Mouse (Mus musculus) heart, embryonic 13.5 days (tissue): Measurements from ENCODE around the gene Phf13. TPM values are rescaled to one million over a fixed set of nuclear protein-coding genes. Genes with fewer than 3 reads are reported as not detected.
A peak's percentile ranks its signal among the peaks of the same experiment; 100 is the strongest.

Experiments
- ATAC-seq: fragments of 200-750 bp; cut with Nextera tagmentation; 2 replicates; pipeline ENCODE4 v1.8.0; 2017; ENCODE audit warnings: moderate TSS enrichment; ENCODE audit not compliant: insufficient number of reproducible peaks, low FRiP score, low TSS enrichment; ENCODE audit errors: extremely low read depth
- H3K27ac ChIP-seq: fragments of 300-500 bp; sonication (generic); replicated peaks from 2 replicates; pipeline ENCODE4 v1.5.1; 2015; ENCODE audit warnings: moderate library complexity, mild to moderate bottlenecking, inconsistent platforms
- H3K27me3 ChIP-seq: fragments of 300-500 bp; sonication (generic); replicated peaks from 2 replicates; pipeline ENCODE4 v1.6.1; 2015; ENCODE audit warnings: mild to moderate bottlenecking, inconsistent platforms
- H3K36me3 ChIP-seq: fragments of 300-500 bp; sonication (generic); 2 replicates; pipeline ENCODE4 v1.6.1; 2015; ENCODE audit warnings: mild to moderate bottlenecking, inconsistent platforms
- H3K4me1 ChIP-seq: fragments of 300-500 bp; sonication (generic); 2 replicates; pipeline ENCODE4 v1.6.1; 2015; ENCODE audit warnings: inconsistent platforms
- H3K4me2 ChIP-seq: fragments of 300-500 bp; sonication (generic); 2 replicates; pipeline ENCODE4 v1.6.1; 2015; ENCODE audit warnings: inconsistent platforms, mild to moderate bottlenecking, moderate library complexity
- H3K4me3 ChIP-seq: fragments of 300-500 bp; sonication (generic); 2 replicates; pipeline ENCODE4 v1.5.1; 2015; ENCODE audit warnings: moderate library complexity, mild to moderate bottlenecking, inconsistent platforms
- H3K9ac ChIP-seq: fragments of 300-500 bp; sonication (generic); 2 replicates; pipeline ENCODE4 v1.6.1; 2015; ENCODE audit warnings: inconsistent platforms, mild to moderate bottlenecking, moderate library complexity
- H3K9me3 ChIP-seq: fragments of 300-500 bp; sonication (generic); 2 replicates; pipeline ENCODE4 v1.6.1; 2016; ENCODE audit warnings: inconsistent platforms
- WGBS: fragments of 180-500 bp; shearing (Covaris S2); methylation state at CpG from one replicate; pipeline ENCODE4 v1.1.7; 2015; ENCODE audit warnings: mixed read lengths; 5-methylcytosine and 5-hydroxymethylcytosine counted together
- polyA plus RNA-seq: library from polyadenylated mRNA; unstranded; fragments of >200 nt; fragmentation: Nextera tagmentation; extraction: Ambion mirVana; gene quantifications from 2 replicates; pipeline ENCODE4 v1.2.1, GENCODE M21; 2015

Phf13 gene
- polyA plus RNA-seq, 1 experiment from 2014 or later, result 17.8 TPM

GRCm38 (mm10) chr4:152011171-152011760 lies 15.2 kb upstream of the Phf13 start:
- H3K27ac ChIP-seq, result peak overlapping the region; percentile 95
- H3K9me3 ChIP-seq, result no peaks in the 10 kb centered on the region
- 42% methylated on average over 8 of the region's 8 CpGs for WGBS

DNA sequence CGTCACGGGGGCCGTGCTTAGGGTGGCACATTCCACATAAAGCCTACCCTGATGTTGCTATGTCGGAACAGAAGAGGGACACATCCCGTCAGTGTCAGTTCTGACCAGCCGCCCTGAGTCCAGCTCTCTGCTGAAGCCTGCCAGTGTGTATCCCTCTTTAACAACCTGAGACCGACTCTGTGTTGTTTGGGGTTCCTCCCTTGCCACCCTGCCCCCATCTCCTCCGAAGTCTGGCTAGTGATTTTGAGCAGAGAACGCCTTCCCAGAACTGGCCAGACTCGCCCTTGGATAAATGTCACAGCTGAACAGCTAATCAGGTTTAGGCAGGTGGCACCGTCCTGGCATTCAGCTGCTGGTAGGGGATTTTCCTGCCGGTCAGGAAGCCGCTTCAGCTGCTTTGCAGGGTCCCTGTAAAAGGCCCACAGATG lies 14.7 kb upstream of the Phf13 start:
- WGBS, result 3% methylated on average over 13 of the region's 13 CpGs
- Histone ChIP-seq H3K36me3 (peaks cover 44% of the 10 kb centered on the region), H3K4me1 (peaks cover 62% of the 10 kb centered on the region), H3K4me3 (peak overlapping the region; percentile 87), H3K4me2 (peak overlapping the region; percentile 99), H3K9me3 (no peaks in the 10 kb centered on the region), H3K27me3 (no peaks in the 10 kb centered on the region), H3K27ac (peak overlapping the region; percentile 95), H3K9ac (peak overlapping the region; percentile 94)
- ATAC-seq, result peak; percentile 2; the same call in 1 of the 2 replicates

More at GRCm38 (mm10) chr4:152011171-152011760, 15.2 kb upstream of the Phf13 start:
- ATAC-seq, result no peak
- peak overlapping the region; percentile 87 for H3K4me3 ChIP-seq
- H3K4me2 ChIP-seq, result peak overlapping the region; percentile 99
- peaks cover 62% of the 10 kb centered on the region for H3K4me1 ChIP-seq
- H3K9ac ChIP-seq, result peak overlapping the region; percentile 94
- H3K36me3 ChIP-seq, result peaks cover 50% of the 10 kb centered on the region
- H3K27me3 ChIP-seq, result no peaks in the 10 kb centered on the region

DNA sequence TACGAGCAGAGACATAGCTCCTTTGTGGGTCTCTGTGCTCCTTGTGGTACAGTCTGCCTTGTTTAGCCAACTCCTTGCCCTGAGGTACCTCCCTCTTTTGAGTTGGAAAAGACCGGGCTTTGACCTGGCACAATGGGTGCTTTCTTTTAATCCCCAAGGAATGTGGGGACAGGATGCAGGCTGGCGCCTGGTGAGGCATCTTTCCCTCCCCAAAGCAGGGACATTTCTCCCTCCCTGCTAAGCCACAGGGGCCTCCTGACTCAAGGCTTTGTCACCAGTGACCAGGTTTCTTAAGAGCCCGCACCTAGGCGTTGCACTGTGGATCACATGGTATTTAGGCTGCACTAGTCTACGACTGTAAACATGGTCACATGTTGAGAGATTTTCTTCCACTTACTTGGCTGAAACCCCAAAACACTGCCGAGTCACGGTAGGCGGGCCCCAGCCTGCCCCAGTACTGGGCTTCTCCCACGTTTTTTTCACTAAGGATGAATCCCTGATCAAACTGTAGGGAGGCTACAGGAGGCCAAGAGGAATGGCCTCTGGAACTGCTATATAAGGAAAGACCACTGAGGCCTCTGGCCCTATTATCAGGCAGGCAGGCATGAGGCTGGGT lies 14.1 kb upstream of the Phf13 start:
- H3K4me2 ChIP-seq, result peak overlapping the region; percentile 99
- peak; percentile 6; the same call in 1 of the 2 replicates for ATAC-seq
- H3K9me3 ChIP-seq, result no peaks in the 10 kb centered on the region
- under 1% methylated on average over 10 of the region's 10 CpGs for WGBS
- peak overlapping the region; percentile 94 for H3K9ac ChIP-seq
- H3K4me1 ChIP-seq, result peaks cover 62% of the 10 kb centered on the region
- H3K27me3 ChIP-seq, result no peaks in the 10 kb centered on the region
- H3K27ac ChIP-seq, result peak overlapping the region; percentile 95
- H3K4me3 ChIP-seq, result peak overlapping the region; percentile 87
- H3K36me3 ChIP-seq, result peaks cover 39% of the 10 kb centered on the region

- peak overlapping the region; percentile 99 for H3K4me2 ChIP-seq
- WGBS, result under 1% methylated on average over 111 of the region's 115 CpGs
- H3K27me3 ChIP-seq, result no peaks in the 10 kb centered on the region
- H3K27ac ChIP-seq, result peak overlapping the region; percentile 95
- H3K4me3 ChIP-seq, result peak overlapping the region; percentile 87
- no peaks in the 10 kb centered on the region for H3K9me3 ChIP-seq
- ATAC-seq, result peak; percentile 45
- H3K9ac ChIP-seq, result peak overlapping the region; percentile 94
- H3K4me1 ChIP-seq, result peaks cover 62% of the 10 kb centered on the region
- peaks cover 31% of the 10 kb centered on the region for H3K36me3 ChIP-seq
Observed at GRCm38 (mm10) chr4:152009076-152010051, 13.3 kb upstream of the Phf13 start.

DNA sequence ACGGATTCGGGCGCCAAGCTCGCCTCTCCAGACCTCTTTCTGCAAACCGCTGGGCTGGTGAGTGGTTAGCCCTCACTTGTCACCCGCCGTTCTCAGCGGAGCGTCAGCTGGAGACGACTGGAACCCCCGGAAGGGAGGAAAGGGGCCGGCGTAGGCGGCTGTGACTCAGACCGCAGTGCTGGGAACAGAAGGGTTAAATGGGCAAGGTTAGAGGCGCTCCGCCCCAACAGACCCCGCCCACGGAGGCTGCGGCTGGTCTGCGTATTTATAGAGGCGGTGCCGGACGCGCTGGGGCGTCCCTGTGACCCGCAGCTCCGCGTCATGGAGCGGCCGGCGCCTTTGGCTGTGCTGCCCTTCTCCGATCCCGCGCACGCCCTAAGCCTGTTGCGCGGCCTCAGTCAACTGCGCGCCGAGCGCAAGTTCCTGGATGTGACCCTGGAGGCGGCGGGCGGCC lies 12.6 kb upstream of the Phf13 start, which contains the start of gene Klhl21:
Gene Klhl21 (plus strand): TSS at position 182 of the 454 bp plus-strand sequence.
- Histone ChIP-seq H3K4me3 (peak within 1 kb of the TSS; percentile 87), H3K4me2 (peak within 1 kb of the TSS; percentile 99), H3K9me3 (no peaks in the 10 kb centered on the region), H3K27me3 (no peaks in the 10 kb centered on the region), H3K9ac (peak within 1 kb of the TSS; percentile 94), H3K4me1 (peaks cover 57% of the 10 kb centered on the region), H3K36me3 (peaks cover 24% of the 10 kb centered on the region), H3K27ac (peak within 1 kb of the TSS; percentile 95)
- peak; percentile 81 for ATAC-seq
- WGBS, result under 1% methylated on average over 45 of the region's 45 CpGs

DNA sequence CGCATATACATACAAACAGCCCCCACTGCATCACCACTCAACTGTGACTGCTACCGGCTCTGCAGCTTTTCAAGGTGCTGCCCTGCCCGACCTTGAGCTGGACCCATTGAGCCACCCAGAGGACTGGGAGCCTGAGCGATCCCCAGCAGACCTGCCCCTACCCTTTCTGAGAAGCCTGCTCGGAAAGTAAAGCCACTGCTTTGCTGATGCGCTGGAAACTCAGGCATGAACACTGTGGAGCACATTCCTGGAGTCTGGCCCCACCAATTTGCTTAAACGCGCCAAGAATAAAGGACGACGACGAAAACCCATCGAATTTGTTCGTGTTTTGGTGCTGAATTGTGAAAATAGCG lies 12.1 kb upstream of the Phf13 start:
- WGBS, result 1% methylated on average over 14 of the region's 14 CpGs
- Histone ChIP-seq H3K27ac (peak overlapping the region; percentile 95), H3K9me3 (no peaks in the 10 kb centered on the region), H3K4me1 (peaks cover 51% of the 10 kb centered on the region), H3K27me3 (no peaks in the 10 kb centered on the region), H3K36me3 (peaks cover 18% of the 10 kb centered on the region), H3K4me2 (peak overlapping the region; percentile 99), H3K4me3 (peak overlapping the region; percentile 87), H3K9ac (peak overlapping the region; percentile 94)
- no peak for ATAC-seq

- H3K9ac ChIP-seq, result peak overlapping the region; percentile 94
- H3K27ac ChIP-seq, result peak overlapping the region; percentile 95
- peaks cover 46% of the 10 kb centered on the region for H3K4me1 ChIP-seq
- ATAC-seq, result no peak
- H3K9me3 ChIP-seq, result no peaks in the 10 kb centered on the region
- H3K27me3 ChIP-seq, result no peaks in the 10 kb centered on the region
- peaks cover 13% of the 10 kb centered on the region for H3K36me3 ChIP-seq
- peak overlapping the region; percentile 87 for H3K4me3 ChIP-seq
- peak overlapping the region; percentile 99 for H3K4me2 ChIP-seq
- WGBS, result 8% methylated on average over 8 of the region's 8 CpGs
Observed at GRCm38 (mm10) chr4:152007481-152008147, 11.6 kb upstream of the Phf13 start.

- peaks cover 38% of the 10 kb centered on the region for H3K4me1 ChIP-seq
- no peaks in the 10 kb centered on the region for H3K9me3 ChIP-seq
- WGBS, result 39% methylated on average over 3 of the region's 3 CpGs
- peak overlapping the region; percentile 94 for H3K9ac ChIP-seq
- peaks cover 6% of the 10 kb centered on the region; the same call in 1 of the 2 replicates for H3K36me3 ChIP-seq
- no peaks in the 10 kb centered on the region for H3K27me3 ChIP-seq
- peak overlapping the region; percentile 95 for H3K27ac ChIP-seq
- peak overlapping the region; percentile 99 for H3K4me2 ChIP-seq
- no peak overlapping the region for H3K4me3 ChIP-seq
- ATAC-seq, result no peak
Observed at GRCm38 (mm10) chr4:152006812-152007211, 10.8 kb upstream of the Phf13 start.

- 71% methylated on average over 6 of the region's 6 CpGs for WGBS
- no peak for ATAC-seq
- 0 out of 2 replicates have a peak overlapping the region, but pooled peaks have one; percentile 95 for H3K27ac ChIP-seq
Observed at GRCm38 (mm10) chr4:152006137-152006536, 10.1 kb upstream of the Phf13 start.

GRCm38 (mm10) chr4:152002063-152002462 lies 6.0 kb upstream of the Phf13 start:
- Histone ChIP-seq H3K9me3 (no peaks in the 10 kb centered on the region), H3K27me3 (no peaks in the 10 kb centered on the region), H3K36me3 (no peaks in the 10 kb centered on the region), H3K27ac (no peak overlapping the region), H3K9ac (no peak overlapping the region), H3K4me2 (no peak overlapping the region), H3K4me3 (no peak overlapping the region), H3K4me1 (peaks cover 19% of the 10 kb centered on the region)
- WGBS, result 80% methylated on average over 3 of the region's 3 CpGs
- no peak for ATAC-seq

More at GRCm38 (mm10) chr4:152006137-152006536, 10.1 kb upstream of the Phf13 start:
- Histone ChIP-seq H3K4me3 (no peak overlapping the region), H3K9me3 (no peaks in the 10 kb centered on the region), H3K4me1 (peaks cover 31% of the 10 kb centered on the region), H3K9ac (no peak overlapping the region), H3K4me2 (no peak overlapping the region), H3K36me3 (no peaks in the 10 kb centered on the region), H3K27me3 (no peaks in the 10 kb centered on the region)
